Mouse (Mus musculus): ENCODE measurements around the gene Map4. TPM values are rescaled to one million over a fixed set of nuclear protein-coding genes. Genes with fewer than 3 reads are reported as not detected.
"Not testable (repeated sequence)": the region's sequence is repeated elsewhere in the genome, so short reads cannot be mapped to it uniquely, and the experiment has no call there.

The Map4 gene
- polyA plus RNA-seq, 1 experiment from 2014 or later = 77.6 TPM

DNA sequence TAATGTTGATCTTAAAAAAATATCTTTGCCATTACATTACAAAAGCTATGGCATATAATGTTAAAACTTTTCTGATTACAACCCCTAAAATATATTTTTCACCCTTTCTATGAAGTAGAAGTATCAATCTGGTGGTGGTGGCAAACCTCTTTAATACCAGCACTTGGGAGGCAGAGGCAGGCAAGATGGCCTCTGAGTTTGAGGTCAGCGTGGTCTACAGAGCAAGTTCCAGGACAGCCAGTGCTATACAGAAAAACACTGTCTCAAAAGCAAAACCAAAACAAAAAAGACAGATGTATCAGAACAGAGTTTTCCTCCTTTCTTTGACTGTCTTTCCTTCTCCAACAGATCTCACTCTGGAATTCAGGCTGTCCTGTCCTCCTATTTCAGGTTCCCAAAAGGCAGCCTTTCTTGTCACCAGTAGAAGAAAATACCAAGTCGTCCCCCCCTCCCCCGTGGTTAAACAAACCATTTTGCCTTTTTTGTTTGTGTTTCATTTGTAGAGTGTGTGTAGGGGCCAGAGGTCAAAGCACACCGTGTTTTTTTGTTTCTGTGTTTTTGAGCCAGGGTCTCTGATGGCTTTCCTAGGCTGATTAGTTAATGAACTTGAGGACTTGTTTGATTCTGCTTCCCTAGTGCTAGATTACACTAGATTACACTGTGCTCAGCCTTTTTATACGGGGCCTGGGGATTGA lies 28.3 kb downstream of the Map4 start:
- 54% methylated on average over 5 of the region's 5 CpGs for WGBS
- Histone ChIP-seq H3K9ac (no peak overlapping the region), H3K9me3 (replicated peaks) (no peaks in the 10 kb centered on the region), H3K36me3 (no peaks in the 10 kb centered on the region), H3K4me2 (no peak overlapping the region), H3K4me1 (replicated peaks) (peaks cover 10% of the 10 kb centered on the region; the same call in 1 of the 2 replicates), H3K4me3 (no peak overlapping the region), H3K27me3 (no peaks in the 10 kb centered on the region), H3K27ac (no peak overlapping the region)
- ATAC-seq (replicated peaks; ENCODE audit: insufficient number of reproducible peaks, insufficient read depth, low FRiP score, low read depth) = no peak

DNA sequence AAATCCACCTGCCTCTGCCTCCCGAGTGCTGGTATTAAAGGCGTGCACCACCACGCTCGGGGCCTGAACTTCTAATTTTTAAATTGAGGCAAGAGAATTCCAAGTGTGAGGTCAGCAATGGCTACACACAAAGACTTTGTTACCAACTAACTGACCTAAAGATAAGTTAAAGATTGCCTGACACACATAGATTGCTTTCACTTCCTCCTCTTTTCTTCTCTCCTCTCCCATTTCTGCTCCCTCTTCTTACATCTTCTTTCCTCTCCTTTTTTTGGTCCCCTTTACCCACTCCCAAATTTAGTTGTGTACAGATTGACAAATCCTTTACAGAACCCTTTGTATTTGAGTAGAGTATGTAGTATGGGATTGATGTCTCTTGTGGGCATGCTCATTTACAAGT lies 29.3 kb downstream of the Map4 start:
- Histone ChIP-seq H3K27ac (no peak overlapping the region), H3K27me3 (no peaks in the 10 kb centered on the region), H3K9me3 (replicated peaks) (no peaks in the 10 kb centered on the region), H3K4me1 (replicated peaks) (peaks cover 11% of the 10 kb centered on the region; the same call in 1 of the 2 replicates), H3K9ac (no peak overlapping the region), H3K36me3 (no peaks in the 10 kb centered on the region), H3K4me3 (no peak overlapping the region), H3K4me2 (no peak overlapping the region)
- no peak for ATAC-seq (replicated peaks; ENCODE audit: insufficient number of reproducible peaks, insufficient read depth, low FRiP score, low read depth)
- 88% methylated on average over 4 of the region's 4 CpGs for WGBS

DNA sequence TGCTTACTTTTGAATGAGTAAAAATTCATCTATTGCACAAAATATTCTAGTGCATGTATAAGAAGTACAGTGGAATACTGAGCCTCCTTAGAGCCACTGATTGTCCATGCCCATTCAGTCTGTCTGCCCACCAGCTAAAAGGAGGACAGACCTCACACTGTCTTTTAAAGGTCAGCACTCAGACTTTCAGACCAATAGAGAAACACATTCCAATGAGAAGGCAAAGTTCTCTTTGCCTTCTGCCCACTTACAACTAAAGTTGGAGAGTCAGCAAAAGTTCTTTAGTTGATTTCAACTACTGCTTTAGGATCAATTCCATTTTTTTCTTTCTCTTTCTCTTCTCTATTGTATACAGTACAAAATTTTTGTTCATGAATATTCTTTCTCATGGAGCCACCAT lies 33.5 kb downstream of the Map4 start:
- no peak overlapping the region for H3K4me3 ChIP-seq
- no peak overlapping the region for H3K27ac ChIP-seq
- no peaks in the 10 kb centered on the region for H3K27me3 ChIP-seq
- no peak overlapping the region for H3K4me2 ChIP-seq
- no peak overlapping the region for H3K9ac ChIP-seq
- no peaks in the 10 kb centered on the region for H3K9me3 ChIP-seq (replicated peaks)
- no peaks in the 10 kb centered on the region for H3K36me3 ChIP-seq
- peaks cover 19% of the 10 kb centered on the region for H3K4me1 ChIP-seq (replicated peaks)
- no peak for ATAC-seq (replicated peaks; ENCODE audit: insufficient number of reproducible peaks, insufficient read depth, low FRiP score, low read depth)

DNA sequence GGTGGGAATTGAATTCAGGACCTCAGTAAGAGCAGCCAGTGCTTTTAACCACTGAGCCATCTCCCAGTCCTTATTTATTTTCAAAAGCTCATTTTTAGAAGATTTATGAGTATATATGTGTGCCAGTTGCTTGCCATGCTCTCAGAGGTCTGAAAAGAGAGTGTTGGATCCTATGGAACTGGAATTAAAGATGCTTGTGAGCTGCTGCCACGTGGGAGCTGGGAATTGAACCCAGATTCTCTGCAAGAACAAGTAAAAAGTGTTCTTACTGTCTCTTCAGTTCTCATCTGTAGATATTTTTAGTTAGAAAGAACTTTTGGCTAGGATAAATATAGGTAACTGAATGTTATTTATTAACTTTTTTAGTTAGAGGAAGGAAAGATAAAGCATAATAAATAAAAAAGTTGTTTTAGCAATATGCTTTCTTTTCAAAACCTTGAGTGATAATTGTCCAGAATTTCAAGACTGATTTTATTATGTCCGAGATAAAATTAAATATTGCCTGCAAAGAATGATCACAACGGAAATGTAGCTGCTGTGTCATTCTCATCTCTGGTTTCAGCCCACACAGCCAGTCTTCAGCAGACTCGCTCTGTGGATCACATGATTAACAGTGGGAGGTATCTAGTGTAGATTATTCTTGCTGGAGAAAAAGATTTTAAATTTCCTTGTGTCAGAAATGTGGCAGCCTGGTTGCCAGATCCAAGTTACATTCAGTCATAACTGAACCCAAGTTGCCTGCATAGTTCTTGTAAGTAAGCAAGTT lies 37.3 kb downstream of the Map4 start:
- 56% methylated on average over 4 of the region's 4 CpGs for WGBS
- Histone ChIP-seq H3K36me3 (no peaks in the 10 kb centered on the region), H3K9ac (no peak overlapping the region), H3K4me3 (no peak overlapping the region), H3K27me3 (no peaks in the 10 kb centered on the region), H3K27ac (peak overlapping the region; percentile 31), H3K4me1 (replicated peaks) (peaks cover 12% of the 10 kb centered on the region), H3K4me2 (no peak overlapping the region), H3K9me3 (replicated peaks) (no peaks in the 10 kb centered on the region)
- ATAC-seq (replicated peaks; ENCODE audit: insufficient number of reproducible peaks, insufficient read depth, low FRiP score, low read depth) = no peak

DNA sequence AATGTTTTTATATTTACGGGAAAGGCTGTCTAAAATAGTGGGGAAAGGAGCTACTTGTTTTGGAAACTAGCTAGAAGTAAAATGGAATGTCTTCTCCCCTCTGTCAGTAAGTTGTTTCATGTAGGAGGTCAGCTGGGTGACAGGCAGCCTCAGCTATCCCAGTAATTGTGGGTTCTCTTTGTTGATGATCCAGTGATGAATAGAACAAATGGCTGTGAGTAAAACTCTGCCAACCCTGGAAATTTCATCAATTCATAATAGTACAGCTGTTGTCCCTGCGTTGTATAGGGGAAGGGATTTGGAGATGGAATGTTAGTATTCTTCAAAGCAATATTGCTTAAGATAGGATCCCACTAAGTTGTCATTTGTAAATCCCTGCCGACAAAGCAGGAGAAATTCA lies 37.9 kb downstream of the Map4 start:
- no peaks in the 10 kb centered on the region for H3K27me3 ChIP-seq
- H3K9ac ChIP-seq = no peak overlapping the region
- ATAC-seq (replicated peaks; ENCODE audit: insufficient number of reproducible peaks, insufficient read depth, low FRiP score, low read depth) = no peak
- H3K36me3 ChIP-seq = peaks cover 2% of the 10 kb centered on the region; the same call in 1 of the 2 replicates
- no peak overlapping the region for H3K4me2 ChIP-seq
- 75% methylated on average over 3 of the region's 3 CpGs for WGBS
- peak overlapping the region; percentile 31 for H3K27ac ChIP-seq
- no peak overlapping the region for H3K4me3 ChIP-seq
- peaks cover 12% of the 10 kb centered on the region for H3K4me1 ChIP-seq (replicated peaks)
- H3K9me3 ChIP-seq (replicated peaks) = no peaks in the 10 kb centered on the region

DNA sequence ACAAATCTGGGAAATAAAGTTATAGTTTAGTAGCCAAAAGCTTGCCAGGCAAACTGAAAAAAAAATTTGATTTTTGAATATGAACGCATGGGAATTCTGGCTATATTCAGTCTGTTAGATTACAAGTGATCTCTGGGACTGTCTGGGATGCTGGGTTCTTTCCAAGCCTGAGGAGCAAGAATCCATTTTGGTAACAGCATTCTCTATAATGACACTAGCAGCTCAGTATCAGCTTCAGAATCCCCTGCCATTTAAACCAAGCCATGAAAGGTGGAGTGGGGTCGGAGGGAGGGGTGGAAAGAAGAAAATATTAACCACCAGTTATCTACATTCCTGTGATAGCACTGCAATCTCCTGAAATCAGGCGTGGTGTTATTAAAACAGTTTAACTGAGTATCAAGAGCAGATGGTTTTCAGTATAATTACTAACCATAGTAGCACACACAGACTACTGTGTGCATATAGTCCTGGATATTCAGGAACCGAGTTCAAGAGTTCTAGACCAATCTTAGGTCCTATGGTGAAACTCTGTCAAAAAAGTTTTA lies 38.6 kb downstream of the Map4 start:
- H3K4me2 ChIP-seq = no peak overlapping the region
- no peak overlapping the region for H3K27ac ChIP-seq
- no peak overlapping the region for H3K4me3 ChIP-seq

DNA sequence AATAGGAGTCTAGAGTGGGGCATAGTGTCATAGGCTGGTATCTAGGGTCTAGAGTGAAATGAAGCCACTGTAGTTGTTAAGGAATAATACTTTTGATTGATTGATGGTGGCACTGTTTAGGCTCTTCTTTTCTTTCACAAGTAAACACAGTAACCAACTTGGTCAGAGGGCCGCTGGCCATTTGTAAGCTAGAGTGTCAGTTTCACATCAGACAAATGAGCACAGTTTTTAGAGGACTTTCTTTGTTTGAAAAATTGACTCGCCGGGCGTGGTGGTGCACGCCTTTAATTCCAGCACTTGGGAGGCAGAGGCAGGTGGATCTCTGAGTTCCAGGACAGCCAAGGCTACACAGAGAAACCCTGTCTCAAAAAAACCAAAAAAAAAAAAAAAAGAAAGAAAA lies 40.5 kb downstream of the Map4 start:
- not testable (repeated sequence) for ATAC-seq (replicated peaks; ENCODE audit: insufficient number of reproducible peaks, insufficient read depth, low FRiP score, low read depth); H3K9ac ChIP-seq; H3K27me3 ChIP-seq; H3K4me2 ChIP-seq; H3K27ac ChIP-seq; H3K4me1 ChIP-seq (replicated peaks); H3K9me3 ChIP-seq (replicated peaks); H3K36me3 ChIP-seq; H3K4me3 ChIP-seq
- 97% methylated on average over 5 of the region's 5 CpGs for WGBS

More for the DNA sequence above, 38.6 kb downstream of the Map4 start:
- ATAC-seq (replicated peaks; ENCODE audit: insufficient number of reproducible peaks, insufficient read depth, low FRiP score, low read depth) = no peak
- peaks cover 3% of the 10 kb centered on the region; the same call in 1 of the 2 replicates for H3K36me3 ChIP-seq
- 70% methylated on average over 4 of the region's 4 CpGs for WGBS
- no peak overlapping the region for H3K9ac ChIP-seq
- no peaks in the 10 kb centered on the region for H3K27me3 ChIP-seq
- no peaks in the 10 kb centered on the region for H3K9me3 ChIP-seq (replicated peaks)
- H3K4me1 ChIP-seq (replicated peaks) = peaks cover 12% of the 10 kb centered on the region

DNA sequence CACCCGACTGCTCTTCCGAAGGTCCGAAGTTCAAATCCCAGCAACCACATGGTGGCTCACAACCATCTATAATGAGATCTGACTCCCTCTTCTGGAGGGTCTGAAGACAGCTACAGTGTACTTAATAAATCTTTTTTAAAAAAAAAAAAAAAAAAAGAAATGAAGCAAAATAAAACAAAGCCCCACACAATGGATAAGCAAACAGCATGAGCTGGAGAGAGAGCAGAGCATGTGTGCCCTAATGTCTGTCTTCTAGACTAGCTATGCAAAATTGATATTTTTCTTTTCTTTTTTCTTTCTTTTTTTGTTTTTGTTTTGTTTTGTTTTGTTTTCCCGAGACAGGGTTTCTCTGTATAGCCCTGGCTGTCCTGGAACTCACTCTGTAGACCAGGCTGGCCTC lies 49.0 kb downstream of the Map4 start:
- peaks cover 23% of the 10 kb centered on the region; the same call in 1 of the 2 replicates for H3K36me3 ChIP-seq
- not testable (repeated sequence) for H3K4me3 ChIP-seq; H3K9ac ChIP-seq; H3K9me3 ChIP-seq (replicated peaks); H3K4me1 ChIP-seq (replicated peaks); H3K27me3 ChIP-seq; ATAC-seq (replicated peaks; ENCODE audit: insufficient number of reproducible peaks, insufficient read depth, low FRiP score, low read depth); H3K4me2 ChIP-seq; H3K27ac ChIP-seq
- 95% methylated on average over 4 of the region's 4 CpGs for WGBS

DNA sequence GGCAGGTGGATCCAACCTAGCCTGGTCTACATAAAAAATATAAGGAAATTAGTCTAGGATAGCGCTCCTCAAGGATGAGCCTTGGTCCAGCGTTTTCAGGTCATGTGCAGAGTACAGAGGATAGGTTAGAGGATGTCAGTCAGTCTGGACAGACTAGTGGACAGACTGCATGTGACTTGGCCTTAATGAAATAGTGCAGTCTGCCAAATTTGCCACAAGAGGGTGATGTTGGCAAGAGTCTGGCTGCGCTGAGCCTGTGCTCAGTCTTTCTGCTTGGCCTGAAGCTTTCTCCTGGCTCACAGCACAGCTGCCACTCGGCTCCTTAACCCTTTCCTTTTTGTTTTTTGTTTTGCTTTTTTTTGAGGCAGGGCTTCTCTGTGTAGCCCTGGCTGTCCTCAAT lies 54.2 kb downstream of the Map4 start:
- Histone ChIP-seq H3K4me3 (no peak overlapping the region), H3K27me3 (no peaks in the 10 kb centered on the region), H3K4me1 (replicated peaks) (0 out of 2 replicates have a peak, but pooled peaks cover 8% of the 10 kb centered on the region), H3K36me3 (peaks cover 16% of the 10 kb centered on the region; the same call in 1 of the 2 replicates), H3K9ac (no peak overlapping the region), H3K27ac (no peak overlapping the region), H3K4me2 (no peak overlapping the region), H3K9me3 (replicated peaks) (no peaks in the 10 kb centered on the region)
- 0 out of 2 replicates have a peak, but pooled peaks have one; percentile 53 for ATAC-seq (replicated peaks; ENCODE audit: insufficient number of reproducible peaks, insufficient read depth, low FRiP score, low read depth)
- 29% methylated on average over 4 of the region's 4 CpGs for WGBS

DNA sequence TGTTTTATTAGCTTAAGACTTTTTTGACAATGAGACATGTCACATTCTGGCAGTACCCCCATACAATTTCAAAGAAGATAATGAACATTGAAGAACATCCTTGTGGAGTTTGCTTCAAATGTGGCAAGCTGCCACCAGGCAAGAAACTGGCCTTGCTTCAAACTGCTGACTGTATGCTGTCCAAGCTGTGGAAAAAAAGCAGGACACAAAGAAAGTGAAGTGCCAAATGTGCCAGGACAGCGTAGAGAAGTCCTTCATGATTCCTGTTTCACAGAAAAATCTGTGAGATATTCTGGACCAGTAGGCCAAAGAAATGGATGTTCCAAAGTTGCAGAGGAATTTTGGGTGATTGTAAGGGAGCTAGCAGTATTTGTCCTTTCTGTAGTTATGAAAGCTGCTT lies 57.8 kb downstream of the Map4 start:
- H3K9me3 ChIP-seq (replicated peaks) = no peaks in the 10 kb centered on the region
- 53% methylated on average over 1 of the region's 1 CpGs for WGBS
- no peak overlapping the region for H3K4me2 ChIP-seq
- H3K9ac ChIP-seq = no peak overlapping the region
- H3K27ac ChIP-seq = no peak overlapping the region; the same call in 1 of the 2 replicates
- no peak for ATAC-seq (replicated peaks; ENCODE audit: insufficient number of reproducible peaks, insufficient read depth, low FRiP score, low read depth)
- H3K36me3 ChIP-seq = no peaks in the 10 kb centered on the region
- H3K4me1 ChIP-seq (replicated peaks) = 0 out of 2 replicates have a peak, but pooled peaks cover 10% of the 10 kb centered on the region
- H3K4me3 ChIP-seq = no peak overlapping the region
- H3K27me3 ChIP-seq = no peaks in the 10 kb centered on the region

DNA sequence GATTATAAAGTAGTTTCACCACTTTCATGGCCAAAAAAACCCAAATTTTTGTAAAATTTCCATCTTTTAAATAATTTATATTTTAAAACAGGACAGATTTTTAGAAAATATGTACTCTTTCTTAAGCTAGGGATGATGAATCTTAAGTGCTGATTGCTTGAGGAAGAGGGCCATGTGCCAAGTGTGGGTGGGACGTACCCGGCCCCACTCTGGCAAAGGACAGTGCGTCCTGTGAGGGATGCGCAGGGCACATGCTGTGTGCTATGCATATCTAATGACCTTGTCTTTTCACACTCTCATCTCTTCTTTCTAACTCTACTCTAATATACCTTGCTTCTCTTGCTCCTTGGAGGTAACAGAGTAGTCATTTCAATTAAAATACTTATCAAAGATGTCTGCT lies 66.2 kb downstream of the Map4 start:
- no peak overlapping the region for H3K4me2 ChIP-seq
- H3K27ac ChIP-seq = no peak overlapping the region
- no peak overlapping the region for H3K4me3 ChIP-seq
- no peaks in the 10 kb centered on the region for H3K9me3 ChIP-seq (replicated peaks)
- H3K27me3 ChIP-seq = no peaks in the 10 kb centered on the region
- peaks cover 9% of the 10 kb centered on the region; the same call in 1 of the 2 replicates for H3K36me3 ChIP-seq
- 86% methylated on average over 4 of the region's 4 CpGs for WGBS
- no peak for ATAC-seq (replicated peaks; ENCODE audit: insufficient number of reproducible peaks, insufficient read depth, low FRiP score, low read depth)
- no peak overlapping the region for H3K9ac ChIP-seq
- H3K4me1 ChIP-seq (replicated peaks) = 0 out of 2 replicates have a peak, but pooled peaks cover 2% of the 10 kb centered on the region

All from heart, embryonic 15.5 days (tissue).